Mouse (Mus musculus): ENCODE data around the gene Adm2. TPM values are rescaled to one million over a fixed set of nuclear protein-coding genes. Genes with fewer than 3 reads are reported as not detected.

The Adm2 gene
- polyA plus RNA-seq, 1 experiment = 5.3 TPM

GRCm38 (mm10) chr15:89355241-89356187, 33.0 kb downstream of the Adm2 start, which contains the start of the genes Lmf2 and Ncaph2:
Gene Lmf2 (minus strand): TSS chr15:89355659.
Gene Ncaph2 (plus strand): TSS chr15:89355719.
- TF ChIP-seq CTCF (IDR thresholded peaks at IDR 0.05; ENCODE audit: borderline replicate concordance, control insufficient read depth, extremely low read depth, insufficient read depth, low read length, poor library complexity) (peak; percentile 43; the same call in 1 of the 2 replicates), POLR2A (IDR thresholded peaks at IDR 0.05; ENCODE audit: control insufficient read depth, extremely low read depth, insufficient read depth, low read length, poor library complexity) (peak; percentile 78; the same call in 1 of the 2 replicates)
- peak; percentile 95 for DNase-seq
- H3K27me3 ChIP-seq (ENCODE audit: control insufficient read depth, insufficient read depth, low read length) = no peaks in the 10 kb centered on the region
- H3K4me1 ChIP-seq (replicated peaks; ENCODE audit: control insufficient read depth, insufficient read depth, low read length) = peaks cover 15% of the 10 kb centered on the region
- peak within 1 kb of the TSS; percentile 86 for H3K4me3 ChIP-seq (ENCODE audit: control insufficient read depth, insufficient read depth, low read length)
- peaks cover 28% of the 10 kb centered on the region for H3K36me3 ChIP-seq (ENCODE audit: control insufficient read depth, insufficient read depth, low read length)
- WGBS = under 1% methylated on average over 64 of the region's 64 CpGs
- peak within 1 kb of the TSS; percentile 68 for H3K27ac ChIP-seq (ENCODE audit: control insufficient read depth, insufficient read depth, low read length)

GRCm38 (mm10) chr15:89356372-89356771, 33.9 kb downstream of the Adm2 start:
- Histone ChIP-seq H3K4me1 (replicated peaks; ENCODE audit: control insufficient read depth, insufficient read depth, low read length) (peaks cover 15% of the 10 kb centered on the region), H3K27me3 (ENCODE audit: control insufficient read depth, insufficient read depth, low read length) (no peaks in the 10 kb centered on the region), H3K27ac (ENCODE audit: control insufficient read depth, insufficient read depth, low read length) (peak overlapping the region; percentile 68), H3K4me3 (ENCODE audit: control insufficient read depth, insufficient read depth, low read length) (peak overlapping the region; percentile 75), H3K36me3 (ENCODE audit: control insufficient read depth, insufficient read depth, low read length) (peaks cover 32% of the 10 kb centered on the region)
- TF ChIP-seq POLR2A (IDR thresholded peaks at IDR 0.05; ENCODE audit: control insufficient read depth, extremely low read depth, insufficient read depth, low read length, poor library complexity) (no peak), CTCF (IDR thresholded peaks at IDR 0.05; ENCODE audit: borderline replicate concordance, control insufficient read depth, extremely low read depth, insufficient read depth, low read length, poor library complexity) (no peak)
- DNase-seq = peak; percentile 76
- under 1% methylated on average over 15 of the region's 15 CpGs for WGBS

- Histone ChIP-seq H3K4me3 (ENCODE audit: control insufficient read depth, insufficient read depth, low read length) (no peak overlapping the region), H3K27ac (ENCODE audit: control insufficient read depth, insufficient read depth, low read length) (no peak overlapping the region), H3K27me3 (ENCODE audit: control insufficient read depth, insufficient read depth, low read length) (no peaks in the 10 kb centered on the region), H3K36me3 (ENCODE audit: control insufficient read depth, insufficient read depth, low read length) (peaks cover 39% of the 10 kb centered on the region), H3K4me1 (replicated peaks; ENCODE audit: control insufficient read depth, insufficient read depth, low read length) (peaks cover 15% of the 10 kb centered on the region)
- no peak for DNase-seq
- WGBS = 93% methylated on average over 3 of the region's 3 CpGs
- no peak for TF ChIP-seq CTCF (IDR thresholded peaks at IDR 0.05; ENCODE audit: borderline replicate concordance, control insufficient read depth, extremely low read depth, insufficient read depth, low read length, poor library complexity)
Measured at GRCm38 (mm10) chr15:89358784-89359183, 36.3 kb downstream of the Adm2 start.

- H3K4me1 ChIP-seq (replicated peaks; ENCODE audit: control insufficient read depth, insufficient read depth, low read length) = no peaks in the 10 kb centered on the region
- no peaks in the 10 kb centered on the region for H3K27me3 ChIP-seq (ENCODE audit: control insufficient read depth, insufficient read depth, low read length)
- DNase-seq = no peak
- H3K27ac ChIP-seq (ENCODE audit: control insufficient read depth, insufficient read depth, low read length) = no peak overlapping the region
- no peak overlapping the region for H3K4me3 ChIP-seq (ENCODE audit: control insufficient read depth, insufficient read depth, low read length)
- peaks cover 82% of the 10 kb centered on the region for H3K36me3 ChIP-seq (ENCODE audit: control insufficient read depth, insufficient read depth, low read length)
- TF ChIP-seq POLR2A (IDR thresholded peaks at IDR 0.05; ENCODE audit: control insufficient read depth, extremely low read depth, insufficient read depth, low read length, poor library complexity) (no peak), CTCF (IDR thresholded peaks at IDR 0.05; ENCODE audit: borderline replicate concordance, control insufficient read depth, extremely low read depth, insufficient read depth, low read length, poor library complexity) (no peak)
- WGBS = 96% methylated on average over 7 of the region's 7 CpGs
Measured at GRCm38 (mm10) chr15:89363051-89363450, 40.5 kb downstream of the Adm2 start.

GRCm38 (mm10) chr15:89365141-89365551, 42.6 kb downstream of the Adm2 start:
- peaks cover 100% of the 10 kb centered on the region for H3K36me3 ChIP-seq (ENCODE audit: control insufficient read depth, insufficient read depth, low read length)
- H3K4me3 ChIP-seq (ENCODE audit: control insufficient read depth, insufficient read depth, low read length) = no peak overlapping the region
- 98% methylated on average over 4 of the region's 4 CpGs for WGBS
- no peak overlapping the region for H3K27ac ChIP-seq (ENCODE audit: control insufficient read depth, insufficient read depth, low read length)
- H3K4me1 ChIP-seq (replicated peaks; ENCODE audit: control insufficient read depth, insufficient read depth, low read length) = no peaks in the 10 kb centered on the region
- no peaks in the 10 kb centered on the region for H3K27me3 ChIP-seq (ENCODE audit: control insufficient read depth, insufficient read depth, low read length)
- TF ChIP-seq POLR2A (IDR thresholded peaks at IDR 0.05; ENCODE audit: control insufficient read depth, extremely low read depth, insufficient read depth, low read length, poor library complexity) (no peak), CTCF (IDR thresholded peaks at IDR 0.05; ENCODE audit: borderline replicate concordance, control insufficient read depth, extremely low read depth, insufficient read depth, low read length, poor library complexity) (no peak)
- no peak for DNase-seq

- no peak for DNase-seq
- Histone ChIP-seq H3K27me3 (ENCODE audit: control insufficient read depth, insufficient read depth, low read length) (no peaks in the 10 kb centered on the region), H3K4me1 (replicated peaks; ENCODE audit: control insufficient read depth, insufficient read depth, low read length) (peaks cover 8% of the 10 kb centered on the region), H3K4me3 (ENCODE audit: control insufficient read depth, insufficient read depth, low read length) (no peak overlapping the region), H3K27ac (ENCODE audit: control insufficient read depth, insufficient read depth, low read length) (no peak overlapping the region), H3K36me3 (ENCODE audit: control insufficient read depth, insufficient read depth, low read length) (peaks cover 44% of the 10 kb centered on the region)
- TF ChIP-seq CTCF (IDR thresholded peaks at IDR 0.05; ENCODE audit: borderline replicate concordance, control insufficient read depth, extremely low read depth, insufficient read depth, low read length, poor library complexity) = no peak
- no peak for TF ChIP-seq POLR2A (IDR thresholded peaks at IDR 0.05; ENCODE audit: control insufficient read depth, extremely low read depth, insufficient read depth, low read length, poor library complexity)
- WGBS = 83% methylated on average over 13 of the region's 13 CpGs
Measured at GRCm38 (mm10) chr15:89372068-89372467, 49.5 kb downstream of the Adm2 start.
